Mouse (Mus musculus) stomach, postnatal 0 days (tissue): ENCODE data around the gene Selenos. TPM values are rescaled to one million over a fixed set of nuclear protein-coding genes. Genes with fewer than 3 reads are reported as not detected.
A peak's percentile ranks its signal among the peaks of the same experiment; 100 is the strongest.

Source experiments
- ATAC-seq: fragments of 200-750 bp; cut with Nextera tagmentation; 2 replicates; pipeline ENCODE4 v1.8.0; 2017; ENCODE audit not compliant: low FRiP score, low TSS enrichment
- DNase-seq: peaks from one replicate; pipeline ENCODE4 v3.0.0-alpha.2; 2016; ENCODE audit warnings: low spot score
- H3K27ac ChIP-seq: fragments of 300-500 bp; sonication (generic); replicated peaks from 2 replicates; pipeline ENCODE4 v1.5.1; 2014; ENCODE audit warnings: mild to moderate bottlenecking, control low read depth
- H3K27me3 ChIP-seq: fragments of 300-500 bp; sonication (generic); 2 replicates; pipeline ENCODE4 v1.6.1; 2014; ENCODE audit warnings: low read length; ENCODE audit not compliant: control insufficient read depth, insufficient read depth
- H3K36me3 ChIP-seq: fragments of 300-500 bp; sonication (generic); 2 replicates; pipeline ENCODE4 v1.6.1; 2014; ENCODE audit warnings: low read length, mixed read lengths; ENCODE audit not compliant: control insufficient read depth, insufficient read depth
- H3K4me1 ChIP-seq: fragments of 300-500 bp; sonication (generic); replicated peaks from 2 replicates; pipeline ENCODE4 v1.6.1; 2014; ENCODE audit warnings: antibody characterized with exemption; ENCODE audit not compliant: control insufficient read depth, insufficient read depth
- H3K4me2 ChIP-seq: fragments of 300-500 bp; sonication (generic); replicated peaks from 2 replicates; pipeline ENCODE4 v1.6.1; 2014; ENCODE audit warnings: low read depth, mild to moderate bottlenecking, control low read depth, moderate library complexity
- H3K4me3 ChIP-seq: fragments of 300-500 bp; sonication (generic); 2 replicates; pipeline ENCODE4 v1.5.1; 2014; ENCODE audit warnings: low read depth, low read length, control low read depth
- H3K9ac ChIP-seq: fragments of 300-500 bp; sonication (generic); 2 replicates; pipeline ENCODE4 v1.6.1; 2014; ENCODE audit warnings: mild to moderate bottlenecking, low read length, control low read depth, mixed read lengths
- H3K9me3 ChIP-seq: fragments of 300-500 bp; sonication (generic); 2 replicates; pipeline ENCODE4 v1.6.1; 2016; ENCODE audit warnings: low read length; ENCODE audit not compliant: control insufficient read depth
- CTCF ChIP-seq: IDR thresholded peaks from 2 replicates; pipeline ENCODE4 v1.5.1; 2016; ENCODE audit warnings: antibody characterized with exemption, low read depth, mild to moderate bottlenecking, moderate library complexity
- EP300 ChIP-seq: optimal IDR thresholded peaks from 2 replicates; pipeline ENCODE3; 2016; ENCODE audit warnings: antibody characterized with exemption
- WGBS: fragments of 180-500 bp; shearing (Covaris S2); extraction: QIAGEN DNeasy Blood & Tissue Kit; methylation state at CpG from one replicate; pipeline ENCODE4 v1.1.7; 2014; 5-methylcytosine and 5-hydroxymethylcytosine counted together
- polyA plus RNA-seq: library from polyadenylated mRNA; unstranded; fragments of >200 nt; fragmentation: Nextera tagmentation; extraction: Ambion mirVana; gene quantifications from 2 replicates; pipeline ENCODE4 v1.2.1, GENCODE M21; 2015

Selenos gene
- polyA plus RNA-seq, 1 experiment from 2014 or later = 143 TPM

- DNase-seq = no peak
- H3K27me3 ChIP-seq = no peaks in the 10 kb centered on the region
- H3K4me3 ChIP-seq = no peak overlapping the region
- no peak overlapping the region for H3K9ac ChIP-seq
- no peak overlapping the region for H3K4me2 ChIP-seq
- WGBS = 82% methylated on average over 4 of the region's 4 CpGs
- H3K9me3 ChIP-seq = no peaks in the 10 kb centered on the region
- TF ChIP-seq CTCF = peak; percentile 28; the same call in 1 of the 2 replicates
- TF ChIP-seq EP300 = no peak
- H3K36me3 ChIP-seq = peaks cover 2% of the 10 kb centered on the region; the same call in 1 of the 2 replicates
- no peak for ATAC-seq
- H3K4me1 ChIP-seq = peaks cover 3% of the 10 kb centered on the region; the same call in 1 of the 2 replicates
- no peak overlapping the region for H3K27ac ChIP-seq
Measured at GRCm38 (mm10) chr7:66127951-66128645, 48.6 kb downstream of the Selenos start.

DNA sequence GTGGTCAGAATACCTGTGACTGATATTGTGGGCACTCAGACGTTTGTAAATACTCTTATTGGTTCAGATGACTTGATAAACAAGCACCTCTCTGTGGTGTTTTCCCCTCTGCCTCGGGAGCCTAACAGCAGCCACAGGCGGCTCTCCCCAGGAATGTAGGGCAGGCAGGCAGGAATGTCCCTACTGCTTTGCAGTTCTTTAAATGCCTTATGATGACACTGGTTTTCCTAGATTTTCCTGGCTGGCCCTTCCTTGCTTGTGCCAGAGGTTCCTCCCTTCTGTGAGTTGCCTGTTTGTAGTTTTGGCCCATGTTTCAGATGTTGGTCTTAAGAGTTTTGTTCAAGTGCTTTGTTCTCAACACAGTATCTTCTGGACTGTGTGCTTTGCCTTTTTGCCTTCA is 49.4 kb downstream of the Selenos start:
- DNase-seq (no peak), ATAC-seq (no peak)
- no peak overlapping the region for H3K4me2 ChIP-seq
- no peaks in the 10 kb centered on the region for H3K27me3 ChIP-seq
- H3K4me3 ChIP-seq = no peak overlapping the region
- H3K4me1 ChIP-seq = peaks cover 3% of the 10 kb centered on the region; the same call in 1 of the 2 replicates
- 47% methylated on average over 3 of the region's 3 CpGs for WGBS
- no peak overlapping the region for H3K27ac ChIP-seq
- H3K9ac ChIP-seq = no peak overlapping the region
- H3K9me3 ChIP-seq = no peaks in the 10 kb centered on the region
- TF ChIP-seq CTCF (no peak), EP300 (no peak)
- H3K36me3 ChIP-seq = peaks cover 2% of the 10 kb centered on the region; the same call in 1 of the 2 replicates

GRCm38 (mm10) chr7:66130296-66130695 is 50.8 kb downstream of the Selenos start:
- H3K9me3 ChIP-seq = no peaks in the 10 kb centered on the region
- H3K4me3 ChIP-seq = no peak overlapping the region
- no peaks in the 10 kb centered on the region for H3K4me1 ChIP-seq
- no peak overlapping the region for H3K9ac ChIP-seq
- ATAC-seq (0 out of 2 replicates have a peak, but pooled peaks have one; percentile 40), DNase-seq (no peak)
- no peaks in the 10 kb centered on the region for H3K27me3 ChIP-seq
- no peak overlapping the region for H3K4me2 ChIP-seq
- 75% methylated on average over 2 of the region's 2 CpGs for WGBS
- H3K27ac ChIP-seq = no peak overlapping the region
- TF ChIP-seq CTCF (no peak), EP300 (no peak)
- peaks cover 2% of the 10 kb centered on the region; the same call in 1 of the 2 replicates for H3K36me3 ChIP-seq

GRCm38 (mm10) chr7:66131776-66132421 is 52.5 kb downstream of the Selenos start:
- Histone ChIP-seq H3K36me3 (no peaks in the 10 kb centered on the region; the same call in 1 of the 2 replicates), H3K4me3 (no peak overlapping the region), H3K4me2 (no peak overlapping the region), H3K27ac (no peak overlapping the region), H3K9me3 (no peaks in the 10 kb centered on the region), H3K4me1 (peaks cover 2% of the 10 kb centered on the region; the same call in 1 of the 2 replicates), H3K27me3 (no peaks in the 10 kb centered on the region), H3K9ac (no peak overlapping the region)
- 81% methylated on average over 4 of the region's 4 CpGs for WGBS
- TF ChIP-seq EP300 (no peak), CTCF (no peak)
- DNase-seq (no peak), ATAC-seq (no peak)

DNA sequence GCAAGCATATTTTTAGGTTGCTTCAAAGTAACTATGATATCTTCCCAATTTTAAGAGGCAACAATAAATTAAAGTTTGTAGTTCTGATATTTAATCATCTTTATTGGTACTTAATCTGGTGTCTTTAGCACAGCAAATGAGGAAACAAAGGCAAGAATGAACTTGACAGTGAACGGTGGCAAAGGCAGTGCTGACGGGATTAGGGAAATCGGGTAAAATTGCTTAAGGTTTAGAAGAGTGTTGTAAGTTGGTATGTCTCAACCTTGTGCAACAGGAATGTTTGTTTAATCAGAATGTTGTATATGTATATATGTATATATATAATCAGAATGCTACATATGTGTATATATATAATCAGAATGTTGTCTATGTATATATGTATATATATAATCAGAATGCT is 54.7 kb downstream of the Selenos start:
- TF ChIP-seq CTCF (no peak), EP300 (no peak)
- Histone ChIP-seq H3K27ac (no peak overlapping the region), H3K36me3 (no peaks in the 10 kb centered on the region; the same call in 1 of the 2 replicates), H3K4me1 (peaks cover 2% of the 10 kb centered on the region; the same call in 1 of the 2 replicates), H3K9me3 (no peaks in the 10 kb centered on the region), H3K4me3 (no peak overlapping the region), H3K27me3 (no peaks in the 10 kb centered on the region), H3K9ac (no peak overlapping the region), H3K4me2 (no peak overlapping the region)
- DNase-seq (no peak), ATAC-seq (no peak)
- 79% methylated on average over 3 of the region's 3 CpGs for WGBS

GRCm38 (mm10) chr7:66135644-66136043 is 56.2 kb downstream of the Selenos start:
- 81% methylated on average over 3 of the region's 3 CpGs for WGBS
- Histone ChIP-seq H3K4me2 (no peak overlapping the region), H3K27me3 (no peaks in the 10 kb centered on the region), H3K36me3 (no peaks in the 10 kb centered on the region; the same call in 1 of the 2 replicates), H3K4me1 (peaks cover 2% of the 10 kb centered on the region; the same call in 1 of the 2 replicates), H3K4me3 (no peak overlapping the region), H3K27ac (peak overlapping the region; percentile 82), H3K9me3 (no peaks in the 10 kb centered on the region), H3K9ac (no peak overlapping the region)
- TF ChIP-seq CTCF (no peak), EP300 (no peak)
- DNase-seq = no peak
- ATAC-seq = 0 out of 2 replicates have a peak, but pooled peaks have one; percentile 8
